Mouse (Mus musculus): ENCODE results near the gene Cbwd1.

DNA sequence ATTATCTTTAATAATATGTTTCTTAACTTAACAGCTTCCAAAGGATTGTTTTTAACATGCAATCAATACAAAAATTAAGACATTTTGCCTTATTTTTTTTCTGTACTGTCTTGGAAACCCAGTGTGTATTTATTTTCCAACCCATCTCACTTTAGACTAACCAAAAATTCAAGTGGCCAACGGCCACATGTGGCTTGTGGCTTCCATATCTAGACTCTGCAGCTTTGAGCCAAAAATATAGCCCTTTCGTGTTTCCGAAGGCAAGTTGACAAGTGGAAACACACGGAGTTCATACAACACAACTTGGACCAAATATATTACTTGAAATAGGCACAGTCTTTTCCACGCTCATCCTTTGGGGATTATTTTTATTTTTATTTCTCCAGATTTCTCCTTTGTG, 37.2 kb upstream of the Cbwd1 start:
- no peak for TF ChIP-seq POLR2A (IDR thresholded peaks at IDR 0.05; ENCODE audit: borderline replicate concordance, control insufficient read depth, low read depth, low read length)
- TF ChIP-seq CTCF (IDR thresholded peaks at IDR 0.05; ENCODE audit: control insufficient read depth, insufficient read depth, low read length): no peak

Data from bone marrow, adult 2 months (tissue).